23 mouse cellular contexts compared by ENCODE assay signal in the genomic region with DNA sequence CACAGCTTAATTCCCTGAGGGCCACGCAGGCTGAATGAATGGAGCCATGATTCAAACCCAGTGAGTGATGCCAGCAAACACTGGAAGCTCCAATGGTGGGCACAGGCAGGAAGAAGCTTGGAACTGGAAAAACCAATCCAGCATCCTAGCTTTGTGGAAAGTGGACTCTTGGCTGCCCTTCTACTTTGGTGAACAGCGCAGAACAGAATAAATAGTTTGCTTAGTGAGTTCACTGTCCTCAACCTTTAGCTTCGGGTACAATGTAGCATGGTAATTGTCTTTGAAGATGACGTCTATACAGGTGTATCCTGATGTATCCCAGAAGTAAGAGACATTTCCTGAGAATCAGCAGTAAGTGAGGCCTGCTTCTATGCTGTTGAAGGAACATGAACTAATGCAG. TPM values are rescaled to one million over a fixed set of nuclear protein-coding genes. Genes with fewer than 3 reads are reported as not detected.
DNase-seq lines count a peak whose midpoint lies in the region; ATAC-seq and TF ChIP-seq lines count a peak whose summit lies in the region.
"Had no signal": no experiment of that assay in that cellular context is flagged by ENCODE, and none has a peak within 500 bp of the region (broad histone marks: within the 10 kb centered on the region; RNA-seq: fewer than 3 reads in every experiment).

No protein-coding gene starts in this region.

- 0 out of 2 replicates have a peak, but pooled peaks have one; percentile 47 for TF ChIP-seq EP300 in liver, postnatal 0 days (IDR thresholded peaks at IDR 0.05; ENCODE audit: low read depth)

- no peak for TF ChIP-seq CTCF in liver, postnatal 0 days (IDR thresholded peaks at IDR 0.05; ENCODE audit: low read depth)

- H3K36me3 ChIP-seq in liver, embryonic 15.5 days (replicated peaks) = peaks cover 64% of the 10 kb centered on the region
- H3K36me3 ChIP-seq in liver, embryonic 11.5 days (ENCODE audit: control insufficient read depth, insufficient read depth, low read length) = peaks cover 31% of the 10 kb centered on the region
- H3K36me3 ChIP-seq in liver, postnatal 0 days (replicated peaks; ENCODE audit: insufficient read depth, low read length) = peaks cover 50% of the 10 kb centered on the region
- H3K36me3 ChIP-seq in hindbrain, embryonic 16.5 days (ENCODE audit: control insufficient read depth, insufficient read depth, low read length) = peaks cover 38% of the 10 kb centered on the region

- no peaks in the 10 kb centered on the region for H3K27me3 ChIP-seq in liver, embryonic 15.5 days
- H3K27me3 ChIP-seq in liver, embryonic 11.5 days (replicated peaks; ENCODE audit: control insufficient read depth, insufficient read depth, low read length) = no peaks in the 10 kb centered on the region
- H3K27me3 ChIP-seq in liver, postnatal 0 days (ENCODE audit: insufficient read depth, low read length) = no peaks in the 10 kb centered on the region
- no peaks in the 10 kb centered on the region for H3K27me3 ChIP-seq in hindbrain, embryonic 16.5 days (replicated peaks; ENCODE audit: control insufficient read depth, insufficient read depth, low read length)
- H3K27me3 ChIP-seq: embryonic facial prominence, embryonic 13.5 days; embryonic facial prominence, embryonic 15.5 days; forebrain, embryonic 12.5 days had no signal

- ATAC-seq in liver, embryonic 15.5 days (ENCODE audit: insufficient read depth) = no peak
- no peak for ATAC-seq in liver, embryonic 11.5 days (replicated peaks; ENCODE audit: low FRiP score)
- ATAC-seq in liver, postnatal 0 days = peak; percentile 87
- ATAC-seq in hindbrain, embryonic 16.5 days = no peak
- ATAC-seq: forebrain, embryonic 14.5 days had no signal

- peaks cover 49% of the 10 kb centered on the region for H3K4me1 ChIP-seq in liver, embryonic 15.5 days (replicated peaks)
- H3K4me1 ChIP-seq in liver, embryonic 11.5 days (replicated peaks; ENCODE audit: control insufficient read depth, insufficient read depth, low read length) = peaks cover 8% of the 10 kb centered on the region
- H3K4me1 ChIP-seq in liver, postnatal 0 days (ENCODE audit: insufficient read depth) = peaks cover 21% of the 10 kb centered on the region
- peaks cover 8% of the 10 kb centered on the region for H3K4me1 ChIP-seq in hindbrain, embryonic 16.5 days (ENCODE audit: control insufficient read depth, insufficient read depth, low read depth, low read length)

- no peak overlapping the region for H3K4me3 ChIP-seq in liver, embryonic 15.5 days (replicated peaks)
- no peak overlapping the region for H3K4me3 ChIP-seq in liver, embryonic 11.5 days (ENCODE audit: low read depth, low read length)
- no peak overlapping the region for H3K4me3 ChIP-seq in liver, postnatal 0 days (ENCODE audit: low read depth, low read length)
- no peak overlapping the region for H3K4me3 ChIP-seq in hindbrain, embryonic 16.5 days (ENCODE audit: low read length)
- H3K4me3 ChIP-seq: embryonic facial prominence, embryonic 13.5 days; embryonic facial prominence, embryonic 15.5 days; erythroblast, embryonic 14.5 days; forebrain, embryonic 10.5 days; forebrain, embryonic 12.5 days had no signal

- H3K27ac ChIP-seq in liver, embryonic 15.5 days (replicated peaks) = 0 out of 2 replicates have a peak overlapping the region, but pooled peaks have one; percentile 19
- no peak overlapping the region for H3K27ac ChIP-seq in liver, embryonic 11.5 days (ENCODE audit: low read depth, low read length)
- H3K27ac ChIP-seq in liver, postnatal 0 days (ENCODE audit: low read depth) = peak overlapping the region; percentile 84
- no peak overlapping the region for H3K27ac ChIP-seq in hindbrain, embryonic 16.5 days (ENCODE audit: low read depth, low read length)
- H3K27ac ChIP-seq: embryonic facial prominence, embryonic 13.5 days; embryonic facial prominence, embryonic 15.5 days; forebrain, embryonic 10.5 days; forebrain, embryonic 12.5 days had no signal

- 86% methylated on average over 4 of the region's 4 CpGs for WGBS in liver, embryonic 15.5 days (ENCODE audit: insufficient replicate concordance)
- WGBS in liver, embryonic 11.5 days = 88% methylated on average over 4 of the region's 4 CpGs
- 72% methylated on average over 4 of the region's 4 CpGs for WGBS in liver, postnatal 0 days (ENCODE audit: insufficient replicate concordance)
- WGBS in hindbrain, embryonic 16.5 days = 91% methylated on average over 4 of the region's 4 CpGs

- H3K9me3 ChIP-seq in liver, embryonic 15.5 days (replicated peaks) = no peaks in the 10 kb centered on the region
- H3K9me3 ChIP-seq in liver, embryonic 11.5 days (ENCODE audit: control insufficient read depth, low read length) = no peaks in the 10 kb centered on the region
- H3K9me3 ChIP-seq in liver, postnatal 0 days (ENCODE audit: low read length) = no peaks in the 10 kb centered on the region
- H3K9me3 ChIP-seq in hindbrain, embryonic 16.5 days (ENCODE audit: control insufficient read depth, low read length) = no peaks in the 10 kb centered on the region
- H3K9me3 ChIP-seq: embryonic facial prominence, embryonic 13.5 days; embryonic facial prominence, embryonic 15.5 days; forebrain, embryonic 10.5 days; forebrain, embryonic 12.5 days had no signal

- no peak overlapping the region for H3K4me2 ChIP-seq in liver, embryonic 15.5 days
- H3K4me2 ChIP-seq in liver, embryonic 11.5 days = no peak overlapping the region
- no peak overlapping the region for H3K4me2 ChIP-seq in liver, postnatal 0 days (ENCODE audit: low read depth, low read length)
- no peak overlapping the region for H3K4me2 ChIP-seq in hindbrain, embryonic 16.5 days (ENCODE audit: low read length)
- H3K4me2 ChIP-seq: embryonic facial prominence, embryonic 13.5 days; embryonic facial prominence, embryonic 15.5 days; forebrain, embryonic 12.5 days had no signal

- H3K9ac ChIP-seq in liver, embryonic 15.5 days = no peak overlapping the region
- H3K9ac ChIP-seq in liver, embryonic 11.5 days (ENCODE audit: low read depth, low read length) = no peak overlapping the region
- H3K9ac ChIP-seq in liver, postnatal 0 days (replicated peaks) = no peak overlapping the region
- H3K9ac ChIP-seq in hindbrain, embryonic 16.5 days (ENCODE audit: low read depth, low read length) = no peak overlapping the region
- H3K9ac ChIP-seq: embryonic facial prominence, embryonic 13.5 days; embryonic facial prominence, embryonic 15.5 days; forebrain, embryonic 12.5 days had no signal

- DNase-seq in kidney, adult 9 months = peak; percentile 60
- DNase-seq in kidney, adult 11 months = no peak
- no peak for DNase-seq in liver, embryonic 11.5 days (ENCODE audit: low spot score)
- no peak for DNase-seq in liver, postnatal 0 days
- DNase-seq: adrenal gland, adult 2 months; adrenal gland, postnatal 10 days; adrenal gland, postnatal 25 days; cerebellum, adult 11 months; cerebellum, adult 18-20 months; cerebellum, adult 8-10 months; cerebellum, adult 9-11 months; cerebellum, postnatal 14 days; cerebellum, postnatal 36 days; embryo, embryonic 11 days had no signal

RNA-seq across cellular contexts. Expression of a gene that starts 6.1 kb away (rescaled TPM):
- 55.8 and 59.7 TPM in 2 replicates for polyA plus RNA-seq in liver, embryonic 15.5 days (2015; fragmentation: Nextera tagmentation; extraction: Ambion mirVana)
- polyA plus RNA-seq in liver, embryonic 11.5 days (2014; fragmentation: Nextera tagmentation; extraction: Ambion mirVana) = 72.5 and 72.9 TPM in 2 replicates
- 51.2 and 54.9 TPM in 2 replicates for polyA plus RNA-seq in liver, postnatal 0 days (2015; fragmentation: Nextera tagmentation; extraction: Ambion mirVana)
- 139 and 144 TPM in 2 replicates for polyA plus RNA-seq in hindbrain, embryonic 16.5 days (2015; fragmentation: Nextera tagmentation; extraction: Ambion mirVana)

RNA-seq across cellular contexts. Expression of a gene that starts 6.2 kb away (rescaled TPM):
- polyA plus RNA-seq in liver, embryonic 15.5 days (2015; fragmentation: Nextera tagmentation; extraction: Ambion mirVana) = 48.8 and 54.7 TPM in 2 replicates
- polyA plus RNA-seq in liver, embryonic 11.5 days (2014; fragmentation: Nextera tagmentation; extraction: Ambion mirVana) = 63.4 and 68.3 TPM in 2 replicates
- polyA plus RNA-seq in liver, postnatal 0 days (2015; fragmentation: Nextera tagmentation; extraction: Ambion mirVana) = 43.8 and 47.4 TPM in 2 replicates
- polyA plus RNA-seq in hindbrain, embryonic 16.5 days (2015; fragmentation: Nextera tagmentation; extraction: Ambion mirVana) = 42.3 and 51.7 TPM in 2 replicates

RNA-seq across cellular contexts. Expression of a gene that starts 15.0 kb away (rescaled TPM):
- polyA plus RNA-seq in liver, embryonic 15.5 days (2015; fragmentation: Nextera tagmentation; extraction: Ambion mirVana) = 2.1 and 2.3 TPM in 2 replicates
- polyA plus RNA-seq in liver, embryonic 11.5 days (2014; fragmentation: Nextera tagmentation; extraction: Ambion mirVana) = 0.23 and 0.42 TPM in 2 replicates
- 2.3 and 2.8 TPM in 2 replicates for polyA plus RNA-seq in liver, postnatal 0 days (2015; fragmentation: Nextera tagmentation; extraction: Ambion mirVana)
- polyA plus RNA-seq in hindbrain, embryonic 16.5 days (2015; fragmentation: Nextera tagmentation; extraction: Ambion mirVana) = not detected in 2 replicates
- polyA plus RNA-seq: brain, embryonic 14.5 days; forebrain, embryonic 10.5 days; forebrain, embryonic 12.5 days; forebrain, embryonic 14.5 days had no signal

RNA-seq across cellular contexts. Expression of a gene that starts 19.7 kb away (rescaled TPM):
- 43.4 and 44.5 TPM in 2 replicates for polyA plus RNA-seq in liver, embryonic 15.5 days (2015; fragmentation: Nextera tagmentation; extraction: Ambion mirVana)
- polyA plus RNA-seq in liver, embryonic 11.5 days (2014; fragmentation: Nextera tagmentation; extraction: Ambion mirVana) = 45.4 and 50.9 TPM in 2 replicates
- 32.7 and 34.7 TPM in 2 replicates for polyA plus RNA-seq in liver, postnatal 0 days (2015; fragmentation: Nextera tagmentation; extraction: Ambion mirVana)
- 39.9 and 43.4 TPM in 2 replicates for polyA plus RNA-seq in hindbrain, embryonic 16.5 days (2015; fragmentation: Nextera tagmentation; extraction: Ambion mirVana)

RNA-seq across cellular contexts. Expression of a gene that starts 23.7 kb away (rescaled TPM):
- polyA plus RNA-seq in liver, embryonic 15.5 days (2015; fragmentation: Nextera tagmentation; extraction: Ambion mirVana) = 5.8 and 6.2 TPM in 2 replicates
- 6.8 and 8.6 TPM in 2 replicates for polyA plus RNA-seq in liver, embryonic 11.5 days (2014; fragmentation: Nextera tagmentation; extraction: Ambion mirVana)
- polyA plus RNA-seq in liver, postnatal 0 days (2015; fragmentation: Nextera tagmentation; extraction: Ambion mirVana) = 3.0 and 3.5 TPM in 2 replicates
- 6.6 and 7.2 TPM in 2 replicates for polyA plus RNA-seq in hindbrain, embryonic 16.5 days (2015; fragmentation: Nextera tagmentation; extraction: Ambion mirVana)

Comparison
In these comparisons a context has a peak if more than half of its experiments do, and no peak if none do; other contexts are left out.
1. H3K27ac ChIP-seq: peak in liver, embryonic 15.5 days (single experiment) and liver, postnatal 0 days (single experiment); none in liver, embryonic 11.5 days (single experiment) and hindbrain, embryonic 16.5 days (single experiment).